Mouse (Mus musculus) heart, adult 8-10 months (tissue): ENCODE measurements at regions not wholly inside any gene's neighbourhood (a gene's known extent, or its start where the extent isn't known, plus 50 kb on each side); places are given as distances from the start of the nearest gene placed in this dataset.

Experiments
- DNase-seq: peaks from one replicate; pipeline ENCODE4 v3.0.0; 2022; ENCODE audit warnings: low spot score

DNA sequence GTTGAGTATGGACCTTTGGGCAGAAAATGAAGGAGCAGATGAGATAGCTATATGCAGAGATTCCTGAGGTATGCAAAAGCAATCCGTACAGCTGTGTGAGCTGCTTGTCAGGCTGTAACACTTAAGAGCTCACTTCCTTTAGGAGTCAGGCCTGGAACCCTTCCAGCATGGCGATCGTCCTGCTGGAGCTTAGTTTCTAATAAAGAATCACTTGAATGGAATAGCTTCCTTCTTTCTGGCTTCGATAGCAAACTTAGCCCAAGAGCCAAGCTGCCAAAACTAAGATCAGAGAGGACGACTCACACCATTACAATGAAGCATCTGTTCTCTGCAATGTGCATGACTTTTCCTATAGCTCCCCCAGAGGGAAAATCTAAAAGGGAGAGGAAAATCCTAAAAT is 253.4 kb upstream of the Amot start:
- DNase-seq = peak; percentile 4

DNA sequence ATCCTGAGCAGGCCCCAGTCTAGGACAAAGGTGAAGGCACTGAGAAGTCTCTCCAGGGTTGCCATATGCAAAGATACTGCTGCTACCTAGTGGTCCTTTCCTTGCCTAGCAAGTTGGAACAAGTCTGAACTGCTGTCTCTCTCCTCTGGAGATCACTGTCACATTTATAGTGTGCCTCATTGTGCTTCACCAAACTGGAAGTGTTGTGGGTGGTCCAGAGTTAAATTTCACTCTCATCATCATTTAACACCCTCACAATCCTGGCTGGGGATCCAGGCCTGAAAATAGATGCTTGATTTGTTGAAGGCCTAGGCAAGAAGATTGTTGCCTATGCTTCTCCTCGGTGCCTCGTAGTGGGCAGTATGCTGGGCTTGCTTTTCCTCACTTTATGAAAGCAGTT is 248.4 kb upstream of the Amot start:
- DNase-seq = no peak
